15 mouse cellular contexts compared by ENCODE assay signal in genomic region chr17:12886620-12887019, GRCm38 (mm10). TPM values are rescaled to one million over a fixed set of nuclear protein-coding genes. Genes with fewer than 3 reads are reported as not detected.
DNase-seq lines count a peak whose midpoint lies in the region; ATAC-seq and TF ChIP-seq lines count a peak whose summit lies in the region.
"Had no signal": no experiment of that assay in that cellular context is flagged by ENCODE, and none has a peak within 500 bp of the region (broad histone marks: within the 10 kb centered on the region; RNA-seq: fewer than 3 reads in every experiment).

No protein-coding gene starts in this region.

- no peaks in the 10 kb centered on the region for H3K9me3 ChIP-seq in limb, embryonic 13.5 days
- H3K9me3 ChIP-seq in limb, embryonic 10.5 days (replicated peaks): no peaks in the 10 kb centered on the region
- H3K9me3 ChIP-seq in hindbrain, embryonic 10.5 days: no peaks in the 10 kb centered on the region
- no peaks in the 10 kb centered on the region for H3K9me3 ChIP-seq in liver, postnatal 0 days (ENCODE audit: low read length)
- H3K9me3 ChIP-seq: forebrain, embryonic 12.5 days; stomach, embryonic 15.5 days had no signal

- H3K9ac ChIP-seq in limb, embryonic 13.5 days: no peak overlapping the region
- no peak overlapping the region for H3K9ac ChIP-seq in liver, postnatal 0 days (replicated peaks)
- H3K9ac ChIP-seq: forebrain, embryonic 12.5 days; hindbrain, embryonic 14.5 days; stomach, embryonic 15.5 days had no signal

- WGBS in limb, embryonic 13.5 days: 26% methylated on average over 6 of the region's 6 CpGs
- 23% methylated on average over 6 of the region's 6 CpGs for WGBS in limb, embryonic 10.5 days
- 40% methylated on average over 6 of the region's 6 CpGs for WGBS in hindbrain, embryonic 10.5 days
- WGBS in liver, postnatal 0 days (ENCODE audit: insufficient replicate concordance): 47% methylated on average over 6 of the region's 6 CpGs

- no peaks in the 10 kb centered on the region for H3K27me3 ChIP-seq in limb, embryonic 13.5 days
- H3K27me3 ChIP-seq in limb, embryonic 10.5 days (ENCODE audit: low read depth, poor library complexity, severe bottlenecking): no peaks in the 10 kb centered on the region
- H3K27me3 ChIP-seq in hindbrain, embryonic 10.5 days (ENCODE audit: insufficient read depth, poor library complexity, severe bottlenecking): no peaks in the 10 kb centered on the region
- no peaks in the 10 kb centered on the region for H3K27me3 ChIP-seq in liver, postnatal 0 days (ENCODE audit: insufficient read depth, low read length)
- H3K27me3 ChIP-seq: forebrain, embryonic 12.5 days; stomach, embryonic 15.5 days had no signal

- no peak for TF ChIP-seq CTCF in liver, postnatal 0 days (IDR thresholded peaks at IDR 0.05; ENCODE audit: low read depth)

- DNase-seq in limb, embryonic 10.5 days (ENCODE audit: low spot score): no peak
- peak; percentile 85 for DNase-seq in ES-CJ7 (ENCODE audit: low read depth, low spot score)
- peak; percentile 84 for DNase-seq in induced T-regulatory cell, adult 2 months (ENCODE audit: low read depth)
- DNase-seq in thymus, postnatal 0 days (ENCODE audit: low spot score): peak; percentile 48
- DNase-seq in hindbrain, embryonic 10.5 days (ENCODE audit: low spot score): no peak
- no peak for DNase-seq in c-Kit-positive CD71-positive TER-119-positive erythroid progenitor cells, embryonic 14.5 days (ENCODE audit: low spot score)
- DNase-seq in liver, postnatal 0 days: no peak
- DNase-seq: adrenal gland, adult 8-10 months; cerebellum, adult 11-12 months; gastrocnemius, postnatal 10 days had no signal

- H3K4me1 ChIP-seq in limb, embryonic 13.5 days: peaks cover 17% of the 10 kb centered on the region
- H3K4me1 ChIP-seq in limb, embryonic 10.5 days: no peaks in the 10 kb centered on the region
- H3K4me1 ChIP-seq in hindbrain, embryonic 10.5 days (replicated peaks): no peaks in the 10 kb centered on the region
- no peaks in the 10 kb centered on the region for H3K4me1 ChIP-seq in liver, postnatal 0 days (ENCODE audit: insufficient read depth)
- H3K4me1 ChIP-seq: forebrain, embryonic 12.5 days had no signal

- peaks cover 20% of the 10 kb centered on the region; the same call in 1 of the 2 replicates for H3K36me3 ChIP-seq in limb, embryonic 13.5 days
- H3K36me3 ChIP-seq in limb, embryonic 10.5 days: peaks cover 26% of the 10 kb centered on the region
- peaks cover 28% of the 10 kb centered on the region for H3K36me3 ChIP-seq in hindbrain, embryonic 10.5 days
- H3K36me3 ChIP-seq in liver, postnatal 0 days (replicated peaks; ENCODE audit: insufficient read depth, low read length): no peaks in the 10 kb centered on the region
- H3K36me3 ChIP-seq: stomach, embryonic 15.5 days had no signal

- TF ChIP-seq EP300 in liver, postnatal 0 days (IDR thresholded peaks at IDR 0.05; ENCODE audit: low read depth): no peak

- H3K4me2 ChIP-seq in limb, embryonic 13.5 days (replicated peaks): no peak overlapping the region
- H3K4me2 ChIP-seq in liver, postnatal 0 days (ENCODE audit: low read depth, low read length): no peak overlapping the region
- H3K4me2 ChIP-seq: forebrain, embryonic 12.5 days; hindbrain, embryonic 14.5 days; liver, embryonic 11.5 days; stomach, embryonic 15.5 days had no signal

- H3K27ac ChIP-seq in limb, embryonic 13.5 days: peak overlapping the region; percentile 45; the same call in 1 of the 2 replicates
- H3K27ac ChIP-seq in limb, embryonic 10.5 days: no peak overlapping the region
- no peak overlapping the region for H3K27ac ChIP-seq in hindbrain, embryonic 10.5 days
- H3K27ac ChIP-seq in liver, postnatal 0 days (ENCODE audit: low read depth): no peak overlapping the region
- H3K27ac ChIP-seq: forebrain, embryonic 12.5 days; hindbrain, embryonic 14.5 days; stomach, embryonic 15.5 days had no signal

- H3K4me3 ChIP-seq in limb, embryonic 13.5 days: no peak overlapping the region
- H3K4me3 ChIP-seq in limb, embryonic 10.5 days: no peak overlapping the region
- H3K4me3 ChIP-seq in hindbrain, embryonic 10.5 days: no peak overlapping the region
- H3K4me3 ChIP-seq in liver, postnatal 0 days (ENCODE audit: low read depth, low read length): no peak overlapping the region
- H3K4me3 ChIP-seq: forebrain, embryonic 12.5 days; stomach, embryonic 15.5 days had no signal

- 0 out of 2 replicates have a peak, but pooled peaks have one; percentile 15 for ATAC-seq in limb, embryonic 13.5 days (ENCODE audit: low FRiP score, low read depth)
- ATAC-seq in liver, postnatal 0 days: no peak

RNA-seq across cellular contexts. Expression of gene Mrgprh, which starts 10.8 kb away (rescaled TPM):
- polyA plus RNA-seq in limb, embryonic 13.5 days (2015; fragmentation: Nextera tagmentation; extraction: Ambion mirVana): 0.08 and 0.09 TPM in 2 replicates
- 0.09 TPM in 1 of 2 replicates, not detected in the other for polyA plus RNA-seq in limb, embryonic 10.5 days (2016; fragmentation: Nextera tagmentation; extraction: Ambion mirVana)
- polyA plus RNA-seq in thymus, postnatal 0 days (2015; fragmentation: Nextera tagmentation; extraction: Ambion mirVana): not detected in 2 replicates
- not detected in 2 replicates for polyA plus RNA-seq in hindbrain, embryonic 10.5 days (2016; fragmentation: Nextera tagmentation; extraction: Ambion mirVana)
- polyA plus RNA-seq in liver, postnatal 0 days (2015; fragmentation: Nextera tagmentation; extraction: Ambion mirVana): not detected in 2 replicates
- polyA plus RNA-seq: forebrain, embryonic 12.5 days; hindbrain, embryonic 14.5 days; liver, embryonic 11.5 days had no signal

RNA-seq across cellular contexts. Expression of gene Mas1, which starts 18.7 kb away (rescaled TPM):
- polyA plus RNA-seq in limb, embryonic 13.5 days (2015; fragmentation: Nextera tagmentation; extraction: Ambion mirVana): 1.7 and 2.4 TPM in 2 replicates
- 0.73 and 0.93 TPM in 2 replicates for polyA plus RNA-seq in limb, embryonic 10.5 days (2016; fragmentation: Nextera tagmentation; extraction: Ambion mirVana)
- 0.10 and 0.26 TPM in 2 replicates for polyA plus RNA-seq in thymus, postnatal 0 days (2015; fragmentation: Nextera tagmentation; extraction: Ambion mirVana)
- polyA plus RNA-seq in hindbrain, embryonic 10.5 days (2016; fragmentation: Nextera tagmentation; extraction: Ambion mirVana): 0.22 and 0.89 TPM in 2 replicates
- 0.12 and 0.28 TPM in 2 replicates for polyA plus RNA-seq in liver, postnatal 0 days (2015; fragmentation: Nextera tagmentation; extraction: Ambion mirVana)

RNA-seq across cellular contexts. Expression of gene Pnldc1, which starts 23.4 kb away (rescaled TPM):
- polyA plus RNA-seq in limb, embryonic 13.5 days (2015; fragmentation: Nextera tagmentation; extraction: Ambion mirVana): 1.8 and 2.4 TPM in 2 replicates
- polyA plus RNA-seq in limb, embryonic 10.5 days (2016; fragmentation: Nextera tagmentation; extraction: Ambion mirVana): 2.0 and 2.3 TPM in 2 replicates
- 1.7 and 2.0 TPM in 2 replicates for polyA plus RNA-seq in thymus, postnatal 0 days (2015; fragmentation: Nextera tagmentation; extraction: Ambion mirVana)
- 2.4 and 2.9 TPM in 2 replicates for polyA plus RNA-seq in hindbrain, embryonic 10.5 days (2016; fragmentation: Nextera tagmentation; extraction: Ambion mirVana)
- polyA plus RNA-seq in liver, postnatal 0 days (2015; fragmentation: Nextera tagmentation; extraction: Ambion mirVana): 0.47 and 0.95 TPM in 2 replicates

RNA-seq across cellular contexts. Expression of gene Tcp1, which starts 28.9 kb away (rescaled TPM):
- 450 and 465 TPM in 2 replicates for polyA plus RNA-seq in limb, embryonic 13.5 days (2015; fragmentation: Nextera tagmentation; extraction: Ambion mirVana)
- 538 and 581 TPM in 2 replicates for polyA plus RNA-seq in limb, embryonic 10.5 days (2016; fragmentation: Nextera tagmentation; extraction: Ambion mirVana)
- polyA plus RNA-seq in thymus, postnatal 0 days (2015; fragmentation: Nextera tagmentation; extraction: Ambion mirVana): 409 and 414 TPM in 2 replicates
- 430 and 490 TPM in 2 replicates for polyA plus RNA-seq in hindbrain, embryonic 10.5 days (2016; fragmentation: Nextera tagmentation; extraction: Ambion mirVana)
- 136 TPM in 2 replicates for polyA plus RNA-seq in liver, postnatal 0 days (2015; fragmentation: Nextera tagmentation; extraction: Ambion mirVana)

RNA-seq across cellular contexts. Expression of gene Mrpl18, which starts 29.5 kb away (rescaled TPM):
- polyA plus RNA-seq in limb, embryonic 13.5 days (2015; fragmentation: Nextera tagmentation; extraction: Ambion mirVana): 155 and 161 TPM in 2 replicates
- 200 and 227 TPM in 2 replicates for polyA plus RNA-seq in limb, embryonic 10.5 days (2016; fragmentation: Nextera tagmentation; extraction: Ambion mirVana)
- polyA plus RNA-seq in thymus, postnatal 0 days (2015; fragmentation: Nextera tagmentation; extraction: Ambion mirVana): 218 and 237 TPM in 2 replicates
- 175 and 190 TPM in 2 replicates for polyA plus RNA-seq in hindbrain, embryonic 10.5 days (2016; fragmentation: Nextera tagmentation; extraction: Ambion mirVana)
- 72.2 and 81.0 TPM in 2 replicates for polyA plus RNA-seq in liver, postnatal 0 days (2015; fragmentation: Nextera tagmentation; extraction: Ambion mirVana)

Comparison
In these comparisons a context has a peak if more than half of its experiments do, and no peak if none do; other contexts are left out.
1. DNase-seq: peak in ES-CJ7 (single experiment), induced T-regulatory cell, adult 2 months (single experiment) and thymus, postnatal 0 days (single experiment); none in limb, embryonic 10.5 days (single experiment), hindbrain, embryonic 10.5 days (single experiment), c-Kit-positive CD71-positive TER-119-positive erythroid progenitor cells, embryonic 14.5 days (single experiment) and liver, postnatal 0 days (single experiment).